Mouse (Mus musculus) CH12.LX (cell line): ENCODE measurements around the gene Clic4.
A peak's percentile ranks its signal among the peaks of the same experiment; 100 is the strongest.

Experiments
- CTCF ChIP-seq, 2 experiments: IDR thresholded peaks in 1 of 2; conservative IDR thresholded peaks in 1 of 2; 2 replicates each; pipeline ENCODE4 v1.5.1; 2011 to 2012; ENCODE audit warnings: low read depth in 2 of 2, low read length in 2 of 2, improper control_type of control experiment in 1 of 2, inconsistent platforms in 1 of 2, mild to moderate bottlenecking in 1 of 2, moderate library complexity in 1 of 2
- ELF1 ChIP-seq: IDR thresholded peaks from 2 replicates; pipeline ENCODE4 v1.6.1; 2014; ENCODE audit warnings: low read depth, mild to moderate bottlenecking, inconsistent platforms, low read length, improper control_type of control experiment
- EP300 ChIP-seq: IDR thresholded peaks from 2 replicates; pipeline ENCODE4 v1.6.1; 2011; ENCODE audit warnings: low read length, improper control_type of control experiment
- JUND ChIP-seq: conservative IDR thresholded peaks from 2 replicates; pipeline ENCODE4 v1.6.1; 2011; ENCODE audit warnings: low read depth, low read length, improper control_type of control experiment
- MAFK ChIP-seq: IDR thresholded peaks from 2 replicates; pipeline ENCODE4 v1.6.1; 2011; ENCODE audit warnings: low read length, improper control_type of control experiment; ENCODE audit not compliant: insufficient replicate concordance
- MAX ChIP-seq: IDR thresholded peaks from 2 replicates; pipeline ENCODE4 v1.6.1; 2011; ENCODE audit warnings: low read length, improper control_type of control experiment
- MEF2A ChIP-seq: IDR thresholded peaks from 2 replicates; pipeline ENCODE4 v1.6.1; 2014; ENCODE audit warnings: low read depth, mild to moderate bottlenecking, inconsistent platforms, low read length, improper control_type of control experiment, borderline replicate concordance
- MXI1 ChIP-seq: IDR thresholded peaks from 2 replicates; pipeline ENCODE4 v1.6.1; 2011; ENCODE audit warnings: mild to moderate bottlenecking, low read depth, low read length, improper control_type of control experiment
- POLR2A ChIP-seq: IDR thresholded peaks from 2 replicates; pipeline ENCODE4 v1.6.1; 2011; ENCODE audit warnings: low read depth, mild to moderate bottlenecking, improper control_type of control experiment, low read length
- TBP ChIP-seq: conservative IDR thresholded peaks from 2 replicates; pipeline ENCODE4 v1.6.1; 2011; ENCODE audit warnings: low read depth, low read length, improper control_type of control experiment
- USF2 ChIP-seq: conservative IDR thresholded peaks from 2 replicates; pipeline ENCODE4 v1.6.1; 2011; ENCODE audit warnings: low read depth, low read length, improper control_type of control experiment
- ZMIZ1 ChIP-seq: IDR thresholded peaks from 2 replicates; pipeline ENCODE4 v1.6.1; 2012; ENCODE audit warnings: low read depth, mild to moderate bottlenecking, inconsistent platforms, low read length, improper control_type of control experiment
- ZNF384 ChIP-seq: IDR thresholded peaks from 2 replicates; pipeline ENCODE4 v1.6.1; 2012; ENCODE audit warnings: low read depth, low read length, improper control_type of control experiment, inconsistent platforms

DNA sequence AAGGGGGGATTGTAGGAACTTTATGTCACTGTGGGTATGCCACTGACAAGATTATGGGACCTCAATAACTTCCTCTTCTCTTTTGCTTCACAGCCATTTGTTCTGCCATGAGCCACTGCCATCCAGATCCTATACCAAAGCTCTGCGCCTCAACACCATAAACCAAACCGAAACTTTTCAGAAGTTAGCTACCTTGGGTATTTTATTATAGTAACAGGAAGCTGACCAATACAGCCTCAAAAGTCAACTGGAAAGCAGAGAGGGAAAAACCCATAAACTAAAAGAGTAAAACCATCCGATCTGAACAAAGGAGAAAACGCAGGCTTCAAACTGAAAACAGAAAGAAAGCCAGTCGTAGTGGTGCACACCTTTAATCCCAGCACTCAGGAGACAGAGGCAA is 30.2 kb downstream of the Clic4 start:
- TF ChIP-seq MAFK (0 out of 2 replicates have a peak, but pooled peaks have one; percentile 17), ZNF384 (no peak), POLR2A (no peak), JUND (peak; percentile 62; the same call in 1 of the 2 replicates), CTCF (conservative IDR thresholded peaks at IDR 0.05 in 1 of 2, IDR thresholded peaks at IDR 0.05 in 1 of 2; ENCODE audit: low read depth in 2 of 2, low read length in 2 of 2) (no peak), ELF1 (no peak), MAX (no peak), MEF2A (peak; percentile 95), TBP (0 out of 2 replicates have a peak, but pooled peaks have one; percentile 35), EP300 (peak; percentile 76), USF2 (no peak), MXI1 (no peak), ZMIZ1 (no peak)
